Mouse (Mus musculus): ENCODE data around the gene Aph1a. TPM values are rescaled to one million over a fixed set of nuclear protein-coding genes. Genes with fewer than 3 reads are reported as not detected.
"Not testable (repeated sequence)": the region's sequence is repeated elsewhere in the genome, so short reads cannot be mapped to it uniquely, and the experiment has no call there.

The Aph1a gene
- total RNA-seq, 2 experiments from 2014 or later = 61.8 to 75.2 TPM

- DNase-seq (ENCODE audit: low spot score in 2 of 2) = no peak
- intact Hi-C loops (cut with DNase I) = loop anchor here (2.0 kb wide), 1 partner anchor 45 kb away; no protein-coding TSS in a partner anchor
These were observed 12.2 kb downstream of the Aph1a start for GRCm38 (mm10) chr3:95905940-95906492.

- no peak for DNase-seq (ENCODE audit: low spot score in 2 of 2)
- intact Hi-C loops (cut with DNase I) = loop anchor here (1.0 to 2.0 kb wide), 2 partner anchors 25 to 46 kb away; partner anchors contain the start of gene Ciart
These were observed 13.1 kb downstream of the Aph1a start for GRCm38 (mm10) chr3:95906860-95907259.

- intact Hi-C loops (cut with DNase I) = loop anchor here (1.0 to 2.0 kb wide), 2 partner anchors 25 to 47 kb away; partner anchors contain the start of gene Ciart
- no peak for DNase-seq (ENCODE audit: low spot score in 2 of 2)
These were observed 13.8 kb downstream of the Aph1a start for GRCm38 (mm10) chr3:95907613-95908012.

- no peak for DNase-seq (ENCODE audit: low spot score in 2 of 2)
- intact Hi-C loops (cut with DNase I) = no loop called here
These were observed 20.9 kb downstream of the Aph1a start for GRCm38 (mm10) chr3:95914706-95915105.

DNA sequence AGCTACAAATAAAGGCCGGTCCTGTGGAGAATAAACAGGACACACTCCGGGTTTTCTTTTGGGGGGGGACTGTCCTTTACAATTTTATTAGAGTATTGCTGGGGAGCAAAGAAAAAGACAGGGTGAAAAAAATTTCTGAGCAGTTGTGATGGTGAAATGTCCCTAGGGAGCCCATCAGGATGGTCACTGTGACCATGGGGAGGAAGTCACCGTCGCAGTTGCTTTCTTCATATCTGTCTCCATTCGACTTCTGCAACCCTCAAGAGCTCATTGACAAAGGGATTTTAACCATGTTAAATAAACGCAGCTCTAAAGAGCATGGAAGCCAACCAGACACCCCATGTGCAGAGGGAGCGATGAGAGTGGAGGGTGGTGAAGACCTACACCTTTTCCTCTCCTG, 23.0 kb downstream of the Aph1a start:
- no peak for DNase-seq (ENCODE audit: low spot score in 2 of 2)
- intact Hi-C loops (cut with DNase I) = no loop called here

DNA sequence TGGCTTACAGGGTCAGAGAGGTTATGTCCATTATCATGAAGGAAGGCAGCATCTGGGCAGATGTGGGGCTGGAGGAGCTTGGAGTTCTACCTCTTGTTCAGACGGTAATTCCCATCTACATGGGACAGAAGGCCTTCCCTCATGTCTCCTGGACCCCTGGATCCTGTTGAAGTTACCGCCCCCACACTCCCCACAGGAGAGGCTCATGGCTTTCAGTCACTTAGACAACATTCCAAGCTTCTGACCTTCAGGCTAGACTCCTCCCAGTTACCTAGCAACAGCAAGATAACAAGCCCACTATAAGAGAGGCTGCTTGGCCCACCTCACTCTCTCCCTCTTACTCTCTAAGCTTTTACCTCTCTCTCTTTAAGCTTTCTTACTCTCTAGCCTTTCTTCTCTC, 26.8 kb downstream of the Aph1a start:
- DNase-seq (ENCODE audit: low spot score in 2 of 2); intact Hi-C loops (cut with DNase I): not testable (repeated sequence)

DNA sequence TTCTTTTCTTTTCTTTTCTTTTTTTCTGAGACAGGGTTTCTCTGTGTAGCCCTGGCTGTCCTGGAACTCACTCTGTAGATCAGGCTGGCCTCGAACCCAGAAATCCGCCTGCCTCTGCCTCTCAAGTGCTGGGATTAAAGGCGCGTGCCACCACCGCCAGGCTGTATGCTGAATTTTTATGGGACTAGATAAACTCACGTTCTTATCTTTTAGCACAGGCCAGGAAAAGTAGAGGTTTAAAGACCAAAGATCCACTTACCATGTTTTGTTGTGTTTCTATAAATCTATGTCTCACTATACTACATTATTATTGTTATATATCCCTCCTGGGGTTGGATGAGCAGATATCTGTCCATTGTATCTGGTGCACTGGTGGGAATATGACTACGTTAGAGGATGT, 29.7 kb downstream of the Aph1a start:
- intact Hi-C loops (cut with DNase I) = not testable (repeated sequence)

DNA sequence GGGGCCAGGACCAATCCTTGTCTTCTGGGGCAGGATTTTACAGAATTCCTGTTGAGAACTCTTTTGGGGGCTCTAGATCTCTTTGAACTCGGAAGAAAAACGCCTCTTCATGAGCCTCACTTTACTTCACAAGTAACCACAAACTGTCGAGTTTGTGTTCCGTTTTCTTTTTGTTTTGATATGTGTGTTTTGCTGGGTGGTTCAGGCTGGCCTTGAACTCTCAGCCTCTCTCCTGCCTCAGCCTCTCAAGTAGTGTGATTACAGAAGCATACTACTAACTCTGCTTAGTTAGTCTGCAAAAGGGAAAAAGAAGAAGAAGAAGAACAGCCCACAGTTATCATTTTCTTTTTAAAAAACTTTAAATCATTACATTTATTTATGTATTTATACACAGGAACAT, 30.4 kb downstream of the Aph1a start:
- intact Hi-C loops (cut with DNase I) = no loop called here
- DNase-seq (ENCODE audit: low spot score in 2 of 2) = no peak

More for the DNA sequence above, 29.7 kb downstream of the Aph1a start:
- DNase-seq (ENCODE audit: low spot score in 2 of 2) = not testable (repeated sequence)

DNA sequence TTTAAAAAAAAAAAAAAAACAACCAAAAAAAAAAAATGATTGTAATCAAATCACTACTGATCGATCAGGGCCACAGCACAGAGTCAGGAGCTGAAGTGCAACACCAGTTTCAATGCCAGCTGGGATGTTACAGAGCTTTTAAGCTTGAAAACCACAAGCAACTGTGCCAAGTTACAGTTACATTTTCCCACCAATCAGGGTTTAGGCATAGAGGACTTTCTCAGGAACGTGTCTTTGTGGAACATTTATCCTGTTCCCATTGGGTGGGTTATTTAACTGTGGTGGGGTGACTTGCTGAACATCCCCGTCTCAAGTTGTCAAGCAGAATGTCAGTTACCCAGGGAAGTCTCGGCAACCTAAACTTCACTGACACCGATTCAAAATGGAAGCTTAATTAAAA, 31.3 kb downstream of the Aph1a start:
- DNase-seq (ENCODE audit: low spot score in 2 of 2) = no peak

GRCm38 (mm10) chr3:95928261-95928657, 34.5 kb downstream of the Aph1a start:
- DNase-seq (ENCODE audit: low spot score in 2 of 2) = no peak
- intact Hi-C loops (cut with DNase I) = no loop called here

More for the DNA sequence above, 31.3 kb downstream of the Aph1a start:
- intact Hi-C loops (cut with DNase I) = no loop called here

GRCm38 (mm10) chr3:95928658-95929503, 35.1 kb downstream of the Aph1a start, which contains the start of gene Anp32e:
TSS of gene Anp32e (plus strand) at chr3:95929246.
- peak; percentile 95 to 96 for DNase-seq (ENCODE audit: low spot score in 2 of 2)

GRCm38 (mm10) chr3:95929581-95930470, 36.1 kb downstream of the Aph1a start:
- intact Hi-C loops (cut with DNase I) = loop anchor here (1.0 kb wide), 2 partner anchors 37 to 48 kb away; partner anchors contain the start of genes Aph1a and Ciart
- peak; percentile 31 to 51 for DNase-seq (ENCODE audit: low spot score in 2 of 2)

More at GRCm38 (mm10) chr3:95928658-95929503, 35.1 kb downstream of the Aph1a start, which contains the start of gene Anp32e:
- intact Hi-C loops (cut with DNase I) = loop anchor here (1.0 kb wide), 2 partner anchors 36 to 47 kb away; partner anchors contain the start of genes Aph1a and Ciart

- no peak for DNase-seq (ENCODE audit: low spot score in 2 of 2)
- intact Hi-C loops (cut with DNase I) = no loop called here
These were observed 36.7 kb downstream of the Aph1a start for GRCm38 (mm10) chr3:95930471-95930789.

- intact Hi-C loops (cut with DNase I) = no loop called here
- no peak for DNase-seq (ENCODE audit: low spot score in 2 of 2)
These were observed 37.7 kb downstream of the Aph1a start for GRCm38 (mm10) chr3:95931471-95931870.

GRCm38 (mm10) chr3:95932157-95932556, 38.4 kb downstream of the Aph1a start:
- DNase-seq (ENCODE audit: low spot score in 2 of 2) = no peak
- intact Hi-C loops (cut with DNase I) = no loop called here

DNA sequence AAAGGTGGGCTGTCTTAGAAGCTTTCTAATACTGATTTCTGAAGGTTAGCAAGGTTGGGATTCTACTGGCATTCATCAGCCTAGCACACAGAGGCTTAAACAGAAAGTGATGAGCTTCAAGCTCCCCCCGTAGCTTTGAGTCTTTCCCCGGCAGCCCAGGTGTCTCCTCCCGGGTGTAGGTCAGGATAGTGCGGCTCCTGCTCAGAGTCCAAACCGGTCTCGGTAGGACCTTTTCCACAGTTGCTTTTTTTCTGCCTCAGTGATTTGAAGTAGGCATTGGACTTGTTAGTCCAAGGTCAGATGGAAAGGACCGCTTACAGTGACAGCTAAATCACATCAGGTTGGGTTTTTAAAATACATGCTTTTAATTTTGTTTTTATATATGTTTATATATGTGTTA, 38.8 kb downstream of the Aph1a start:
- DNase-seq (ENCODE audit: low spot score in 2 of 2) = no peak
- intact Hi-C loops (cut with DNase I) = no loop called here

- no peak for DNase-seq (ENCODE audit: low spot score in 2 of 2)
- intact Hi-C loops (cut with DNase I) = no loop called here
These were observed 39.5 kb downstream of the Aph1a start for GRCm38 (mm10) chr3:95933111-95933750.

GRCm38 (mm10) chr3:95934448-95934847, 40.7 kb downstream of the Aph1a start:
- intact Hi-C loops (cut with DNase I) = no loop called here
- no peak for DNase-seq (ENCODE audit: low spot score in 2 of 2)

GRCm38 (mm10) chr3:95938217-95938616, 44.4 kb downstream of the Aph1a start:
- DNase-seq (ENCODE audit: low spot score in 2 of 2) = no peak

More at GRCm38 (mm10) chr3:95938217-95938616, 44.4 kb downstream of the Aph1a start:
- intact Hi-C loops (cut with DNase I) = no loop called here

Data from left cerebral cortex, postnatal 36 days (tissue).